Comparison of ENCODE assay signal across 16 mouse cellular contexts in genomic region chr2:19083816-19084215, GRCm38 (mm10).
"Had no signal": no experiment of that assay in that cellular context is flagged by ENCODE, and none has a peak within 500 bp of the region (broad histone marks: within the 10 kb centered on the region; RNA-seq: fewer than 3 reads in every experiment).

No protein-coding gene starts in this region.

- H3K4me2 ChIP-seq: lung, embryonic 15.5 days; midbrain, embryonic 11.5 days; midbrain, embryonic 13.5 days; midbrain, embryonic 15.5 days; neural tube, embryonic 12.5 days; stomach, embryonic 15.5 days had no signal

- ATAC-seq: lung, postnatal 0 days; midbrain, embryonic 13.5 days; midbrain, embryonic 15.5 days had no signal

- H3K9me3 ChIP-seq: lung, embryonic 15.5 days; megakaryocyte, embryonic 14.5 days; midbrain, embryonic 13.5 days; midbrain, embryonic 15.5 days; neural tube, embryonic 12.5 days; stomach, embryonic 15.5 days had no signal

- DNase-seq: lung, adult 2 months; lung, postnatal 14 days; lung, postnatal 36 days; right cerebral cortex, postnatal 14 days; thymus, adult 2 months; thymus, postnatal 25 days; thymus, postnatal 4 days had no signal

- H3K27me3 ChIP-seq: lung, embryonic 15.5 days; megakaryocyte, embryonic 14.5 days; midbrain, embryonic 13.5 days; midbrain, embryonic 15.5 days; neural tube, embryonic 12.5 days; stomach, embryonic 15.5 days had no signal

- H3K27ac ChIP-seq: lung, embryonic 15.5 days; midbrain, embryonic 13.5 days; midbrain, embryonic 15.5 days; neural tube, embryonic 12.5 days; stomach, embryonic 15.5 days; stomach, postnatal 0 days had no signal

- H3K4me1 ChIP-seq: lung, embryonic 15.5 days; midbrain, embryonic 13.5 days; midbrain, embryonic 15.5 days; neural tube, embryonic 12.5 days; stomach, embryonic 15.5 days had no signal

- H3K36me3 ChIP-seq: lung, embryonic 15.5 days; midbrain, embryonic 13.5 days; midbrain, embryonic 15.5 days; neural tube, embryonic 12.5 days; stomach, embryonic 15.5 days had no signal

- H3K9ac ChIP-seq: lung, embryonic 15.5 days; midbrain, embryonic 13.5 days; midbrain, embryonic 15.5 days; neural tube, embryonic 12.5 days; stomach, embryonic 15.5 days had no signal

- H3K4me3 ChIP-seq: lung, embryonic 15.5 days; megakaryocyte, embryonic 14.5 days; midbrain, embryonic 13.5 days; midbrain, embryonic 15.5 days; neural tube, embryonic 12.5 days; stomach, embryonic 15.5 days had no signal
